Mouse (Mus musculus) cerebellum, adult 8-10 months (tissue): Measurements from ENCODE around the gene Agbl4.
"Not testable (repeated sequence)": the region's sequence is repeated elsewhere in the genome, so short reads cannot be mapped to it uniquely, and the experiment has no call there.

Source experiments
- DNase-seq: peaks from one replicate; pipeline ENCODE4 v3.0.0; 2022

Gene Agbl4

GRCm38 (mm10) chr4:110921013-110921412 lies 523.6 kb downstream of the Agbl4 start:
- no peak for DNase-seq

- DNase-seq: no peak
Measured at GRCm38 (mm10) chr4:111001641-111002040, 604.2 kb downstream of the Agbl4 start.

- no peak for DNase-seq
Measured at GRCm38 (mm10) chr4:111004719-111005479, 607.4 kb downstream of the Agbl4 start.

- DNase-seq: no peak
Measured at GRCm38 (mm10) chr4:111019376-111019775, 621.9 kb downstream of the Agbl4 start.

- no peak for DNase-seq
Measured at GRCm38 (mm10) chr4:111067330-111067729, 669.9 kb downstream of the Agbl4 start.

- DNase-seq: no peak
Measured at GRCm38 (mm10) chr4:111073738-111074497, 676.5 kb downstream of the Agbl4 start.

GRCm38 (mm10) chr4:111074701-111075154 lies 677.3 kb downstream of the Agbl4 start:
- no peak for DNase-seq

- no peak for DNase-seq
Measured at GRCm38 (mm10) chr4:111077810-111078209, 680.3 kb downstream of the Agbl4 start.

- DNase-seq: no peak
Measured at GRCm38 (mm10) chr4:111085330-111085729, 687.9 kb downstream of the Agbl4 start.

- DNase-seq: no peak
Measured at GRCm38 (mm10) chr4:111136217-111137147, 739.0 kb downstream of the Agbl4 start.

- no peak for DNase-seq
Measured at GRCm38 (mm10) chr4:111147748-111148147, 750.3 kb downstream of the Agbl4 start.

GRCm38 (mm10) chr4:111155859-111156258 lies 758.4 kb downstream of the Agbl4 start:
- no peak for DNase-seq

GRCm38 (mm10) chr4:111181478-111181877 lies 784.0 kb downstream of the Agbl4 start:
- no peak for DNase-seq

- DNase-seq: no peak
Measured at GRCm38 (mm10) chr4:111200100-111200499, 802.6 kb downstream of the Agbl4 start.

GRCm38 (mm10) chr4:111215191-111215762 lies 817.8 kb downstream of the Agbl4 start:
- no peak for DNase-seq

- DNase-seq: not testable (repeated sequence)
Measured at GRCm38 (mm10) chr4:111219030-111219429, 821.6 kb downstream of the Agbl4 start.

GRCm38 (mm10) chr4:111219543-111219942 lies 822.1 kb downstream of the Agbl4 start:
- DNase-seq: not testable (repeated sequence)

GRCm38 (mm10) chr4:111233849-111234248 lies 836.4 kb downstream of the Agbl4 start:
- DNase-seq: no peak

- no peak for DNase-seq
Measured at GRCm38 (mm10) chr4:111251917-111252316, 854.5 kb downstream of the Agbl4 start.

GRCm38 (mm10) chr4:111255499-111255898 lies 858.0 kb downstream of the Agbl4 start:
- DNase-seq: no peak

GRCm38 (mm10) chr4:111256931-111257330 lies 859.5 kb downstream of the Agbl4 start:
- no peak for DNase-seq

- DNase-seq: no peak
Measured at GRCm38 (mm10) chr4:111280936-111281335, 883.5 kb downstream of the Agbl4 start.

GRCm38 (mm10) chr4:111281836-111282235 lies 884.4 kb downstream of the Agbl4 start:
- DNase-seq: no peak
